Mouse (Mus musculus) brain, adult 10 weeks (tissue): ENCODE data around the gene Cdkn3. TPM values are rescaled to one million over a fixed set of nuclear protein-coding genes. Genes with fewer than 3 reads are reported as not detected.

ENCODE experiments used
- polyA plus RNA-seq: library from polyadenylated mRNA; stranded (reverse); fragments of 350-450 nt; fragmentation: Illumina TruSeq; extraction: RNeasy Lipid Tissue Mini Kit (QIAGEN cat#74804); gene quantifications from one replicate; pipeline ENCODE4 v1.2.3, GENCODE M21; 2015; ENCODE audit warnings: low read depth, low replicate concordance

The Cdkn3 gene
- 0.91 TPM for polyA plus RNA-seq

DNA sequence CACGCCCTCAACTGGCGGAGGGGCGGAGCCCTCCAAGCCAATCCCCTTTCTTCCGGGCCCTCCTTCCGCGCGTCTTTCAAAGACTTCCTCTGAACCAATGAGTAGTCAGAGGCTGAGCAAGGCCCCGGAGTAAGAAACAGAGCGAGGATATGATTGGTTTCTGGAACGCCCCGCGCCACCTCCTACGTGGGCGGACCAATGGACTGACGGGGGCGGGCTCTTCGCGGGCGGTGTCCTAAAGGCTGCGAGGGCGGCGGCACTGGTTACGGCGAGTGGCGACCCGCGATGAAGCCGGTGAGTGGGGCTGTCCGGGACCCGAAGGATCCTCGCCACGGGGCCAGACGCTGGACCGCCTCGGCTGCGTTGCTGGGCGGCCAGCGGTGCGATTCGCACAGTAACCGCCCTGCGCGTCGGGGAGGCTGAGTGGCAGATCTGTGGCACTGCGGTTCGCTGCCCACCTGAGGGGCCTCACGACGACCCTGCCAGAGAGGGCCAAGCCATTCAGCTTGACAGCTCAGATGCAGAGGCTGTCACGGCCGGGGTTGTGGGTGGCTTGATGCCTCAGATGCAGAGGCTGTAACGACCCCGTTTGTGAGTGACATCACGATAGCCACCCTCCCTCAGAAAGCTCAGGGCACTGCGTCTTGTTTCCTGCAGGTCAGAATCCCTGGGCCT, at the start of gene Cdkn3:
Cdkn3 (plus strand) TSS at position 187 of the 675 bp plus-strand sequence.

DNA sequence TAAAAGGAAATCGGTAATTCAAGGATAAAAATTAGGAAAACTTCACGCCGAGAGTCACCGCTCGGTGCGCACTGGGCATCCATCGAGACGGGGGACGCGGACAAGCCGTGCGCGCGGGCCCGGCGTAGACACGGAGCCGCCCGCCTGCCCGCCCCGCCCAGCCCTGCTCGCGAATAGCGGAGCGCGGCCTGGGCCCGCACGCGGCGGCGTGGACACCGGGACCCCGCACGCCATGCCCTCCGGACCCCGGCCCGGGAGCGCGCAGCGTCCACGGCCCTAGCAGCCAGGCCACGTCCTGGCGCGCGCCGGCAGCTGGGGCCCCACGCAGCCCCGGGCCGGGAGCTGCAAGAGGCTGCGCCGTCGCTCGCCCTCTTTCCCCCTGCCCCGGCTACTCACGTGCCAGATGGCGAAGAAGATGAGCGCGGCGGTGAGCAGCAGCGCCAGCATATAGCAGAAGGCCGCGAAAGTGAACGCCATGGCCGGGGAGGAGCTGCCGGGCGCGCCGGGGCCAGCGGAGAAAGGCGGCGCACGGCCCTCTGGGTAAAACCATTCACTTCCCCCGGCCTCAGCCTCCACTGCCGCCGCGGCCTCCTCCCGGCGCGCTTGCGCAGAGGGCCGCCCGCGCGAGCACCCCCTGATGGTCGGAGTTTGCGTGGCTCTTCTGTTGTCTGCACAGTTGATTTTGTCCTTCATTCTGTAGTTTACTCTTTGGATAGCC, 27.6 kb downstream of the Cdkn3 start, which contains the start of gene Cnih1:
Cnih1 (minus strand) TSS at position 625 of the 718 bp plus-strand sequence.

Other genes with a start within 250 kb of the Cdkn3 start
- gene Cnih1, start 27.9 kb downstream of the Cdkn3 start, polyA plus RNA-seq: 170 TPM
- gene Gmfb, start 61.7 kb downstream of the Cdkn3 start, polyA plus RNA-seq: 162 TPM
- 51.0 TPM for gene Cgrrf1, start 71.6 kb downstream of the Cdkn3 start, polyA plus RNA-seq
- 12.9 TPM for gene Samd4, start 122.3 kb downstream of the Cdkn3 start, polyA plus RNA-seq